Mouse (Mus musculus): ENCODE results near the gene Lmf1.

DNA sequence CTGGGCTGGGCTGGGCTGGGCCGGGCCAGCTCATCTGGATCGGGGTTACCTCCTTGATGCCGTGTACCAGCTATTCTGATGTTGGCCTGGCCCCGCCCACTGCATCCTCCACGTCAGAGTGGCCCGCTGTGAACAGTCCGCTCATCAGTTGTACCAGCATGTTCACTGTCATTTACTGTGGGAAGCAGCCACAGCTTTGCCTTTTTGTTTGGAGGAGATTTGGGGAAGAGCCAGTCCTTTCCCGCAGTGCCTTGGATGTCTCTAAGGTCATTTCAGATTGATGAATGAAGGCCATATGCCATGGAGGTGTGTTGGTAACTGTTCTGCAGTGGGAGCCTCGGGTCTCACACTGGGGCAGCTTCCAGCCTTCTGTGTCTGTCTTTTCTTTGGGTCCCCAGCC, 33.7 kb downstream of the Lmf1 start:
- TF ChIP-seq CTCF (IDR thresholded peaks at IDR 0.05; ENCODE audit: low read depth, low read length) (no peak), POLR2A (IDR thresholded peaks at IDR 0.05; ENCODE audit: insufficient read depth, low read length) (no peak)

Measured in ES-Bruce4 (cell line).